Mouse (Mus musculus): ENCODE measurements around the gene Tmem147.

DNA sequence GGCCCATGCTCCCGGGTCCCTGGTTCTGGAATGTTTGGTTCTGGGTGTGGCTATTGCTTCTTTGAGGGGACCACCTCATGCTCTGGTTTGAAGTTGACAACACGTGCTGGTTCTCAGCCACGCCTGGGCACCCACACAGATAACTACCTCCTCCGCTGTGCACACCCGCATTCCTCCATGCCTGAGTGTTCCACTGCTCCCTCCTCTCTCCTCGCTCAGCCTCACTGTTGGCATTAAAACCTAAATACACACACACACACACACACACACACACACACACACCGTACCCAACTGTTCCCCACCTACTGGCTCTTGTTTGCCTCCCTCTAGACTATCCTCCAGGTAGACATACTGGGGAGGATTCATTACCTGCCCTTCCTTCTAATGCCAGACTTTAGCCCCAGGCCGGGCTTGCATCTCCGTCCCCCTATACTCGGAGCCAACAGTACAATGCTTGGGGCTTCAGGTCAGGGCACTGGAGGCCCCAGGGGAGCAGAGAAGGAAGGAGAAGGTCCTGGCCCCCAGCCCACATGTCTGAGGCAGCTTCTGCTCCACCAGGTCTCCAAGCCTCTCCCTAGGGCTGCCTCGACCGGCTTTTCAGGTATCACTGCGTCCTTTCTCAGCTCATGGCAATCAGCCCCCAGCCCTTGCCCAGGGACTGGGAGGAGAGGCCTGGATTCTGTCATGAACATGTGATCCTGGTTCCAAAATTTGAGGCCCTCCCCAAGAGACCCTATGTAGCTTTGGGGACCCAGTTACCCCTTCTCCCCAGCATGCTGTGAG is 20.7 kb upstream of the Tmem147 start:
- TF ChIP-seq POLR2A (IDR thresholded peaks at IDR 0.05; ENCODE audit: control insufficient read depth, extremely low read depth, insufficient read depth, low read length, poor library complexity) (no peak), CTCF (IDR thresholded peaks at IDR 0.05; ENCODE audit: borderline replicate concordance, control insufficient read depth, extremely low read depth, insufficient read depth, low read length, poor library complexity) (no peak)

All from thymus, adult 2 months (tissue).